Mouse (Mus musculus): ENCODE results near the gene Bmp4. TPM values are rescaled to one million over a fixed set of nuclear protein-coding genes. Genes with fewer than 3 reads are reported as not detected.

The Bmp4 gene
- polyA plus RNA-seq, 1 experiment from 2014 or later = 15.1 TPM

- H3K36me3 ChIP-seq (ENCODE audit: control insufficient read depth, insufficient read depth, low read length) = no peaks in the 10 kb centered on the region
- H3K9me3 ChIP-seq (ENCODE audit: control insufficient read depth, low read length) = no peaks in the 10 kb centered on the region
- peaks cover 37% of the 10 kb centered on the region for H3K27me3 ChIP-seq (ENCODE audit: control insufficient read depth, insufficient read depth, low read length)
- peak overlapping the region; percentile 26 for H3K4me3 ChIP-seq (ENCODE audit: low read depth, low read length)
- WGBS = 4% methylated on average over 29 of the region's 31 CpGs
- peaks cover 6% of the 10 kb centered on the region for H3K4me1 ChIP-seq (replicated peaks; ENCODE audit: control insufficient read depth, insufficient read depth, low read length)
- H3K27ac ChIP-seq (ENCODE audit: low read depth, low read length) = no peak overlapping the region
- DNase-seq (ENCODE audit: low spot score) (peak; percentile 69), ATAC-seq (replicated peaks; ENCODE audit: low FRiP score) (no peak)
- H3K4me2 ChIP-seq (ENCODE audit: low read depth, low read length, severe bottlenecking) = peak overlapping the region; percentile 59
- H3K9ac ChIP-seq (ENCODE audit: low read length) = peak overlapping the region; percentile 27; the same call in 1 of the 2 replicates
These were observed 10.2 kb downstream of the Bmp4 start for GRCm38 (mm10) chr14:46380286-46380721.

- Histone ChIP-seq H3K36me3 (ENCODE audit: control insufficient read depth, insufficient read depth, low read length) (no peaks in the 10 kb centered on the region), H3K9ac (ENCODE audit: low read length) (peak within 1 kb of the TSS; percentile 27; the same call in 1 of the 2 replicates), H3K4me2 (ENCODE audit: low read depth, low read length, severe bottlenecking) (peak within 1 kb of the TSS; percentile 59), H3K27me3 (ENCODE audit: control insufficient read depth, insufficient read depth, low read length) (peaks cover 33% of the 10 kb centered on the region), H3K4me3 (ENCODE audit: low read depth, low read length) (peak within 1 kb of the TSS; percentile 26), H3K4me1 (replicated peaks; ENCODE audit: control insufficient read depth, insufficient read depth, low read length) (peaks cover 5% of the 10 kb centered on the region), H3K9me3 (ENCODE audit: control insufficient read depth, low read length) (no peaks in the 10 kb centered on the region), H3K27ac (ENCODE audit: low read depth, low read length) (no peak within 1 kb of the TSS)
- ATAC-seq (replicated peaks; ENCODE audit: low FRiP score) = no peak
- DNase-seq (ENCODE audit: low spot score) = no peak
- 84% methylated on average over 12 of the region's 12 CpGs for WGBS
These were observed 11.2 kb downstream of the Bmp4 start, which contains the start of gene Gm15217 for GRCm38 (mm10) chr14:46379285-46379684. Gene Gm15217 (plus strand): TSS chr14:46379414.

- no peak for ATAC-seq (replicated peaks; ENCODE audit: low FRiP score)
- peaks cover 5% of the 10 kb centered on the region for H3K4me1 ChIP-seq (replicated peaks; ENCODE audit: control insufficient read depth, insufficient read depth, low read length)
- no peak overlapping the region for H3K9ac ChIP-seq (ENCODE audit: low read length)
- 76% methylated on average over 5 of the region's 5 CpGs for WGBS
- H3K27ac ChIP-seq (ENCODE audit: low read depth, low read length) = no peak overlapping the region
- no peak overlapping the region for H3K4me3 ChIP-seq (ENCODE audit: low read depth, low read length)
- no peak overlapping the region for H3K4me2 ChIP-seq (ENCODE audit: low read depth, low read length, severe bottlenecking)
- no peaks in the 10 kb centered on the region for H3K36me3 ChIP-seq (ENCODE audit: control insufficient read depth, insufficient read depth, low read length)
- H3K9me3 ChIP-seq (ENCODE audit: control insufficient read depth, low read length) = no peaks in the 10 kb centered on the region
- H3K27me3 ChIP-seq (ENCODE audit: control insufficient read depth, insufficient read depth, low read length) = peaks cover 10% of the 10 kb centered on the region
- no peak for DNase-seq (ENCODE audit: low spot score)
These were observed 14.7 kb downstream of the Bmp4 start for GRCm38 (mm10) chr14:46375796-46376195.

GRCm38 (mm10) chr14:46372452-46372851 lies 18.0 kb downstream of the Bmp4 start:
- DNase-seq (ENCODE audit: low spot score) (no peak), ATAC-seq (replicated peaks; ENCODE audit: low FRiP score) (no peak)
- WGBS = 40% methylated on average over 9 of the region's 9 CpGs

GRCm38 (mm10) chr14:46363209-46363608 lies 27.3 kb downstream of the Bmp4 start:
- no peaks in the 10 kb centered on the region for H3K9me3 ChIP-seq (ENCODE audit: control insufficient read depth, low read length)
- WGBS = 44% methylated on average over 10 of the region's 10 CpGs

More at GRCm38 (mm10) chr14:46372452-46372851, 18.0 kb downstream of the Bmp4 start:
- Histone ChIP-seq H3K4me2 (ENCODE audit: low read depth, low read length, severe bottlenecking) (no peak overlapping the region), H3K4me3 (ENCODE audit: low read depth, low read length) (no peak overlapping the region), H3K27ac (ENCODE audit: low read depth, low read length) (no peak overlapping the region), H3K9me3 (ENCODE audit: control insufficient read depth, low read length) (no peaks in the 10 kb centered on the region), H3K4me1 (replicated peaks; ENCODE audit: control insufficient read depth, insufficient read depth, low read length) (no peaks in the 10 kb centered on the region), H3K27me3 (ENCODE audit: control insufficient read depth, insufficient read depth, low read length) (no peaks in the 10 kb centered on the region), H3K9ac (ENCODE audit: low read length) (no peak overlapping the region), H3K36me3 (ENCODE audit: control insufficient read depth, insufficient read depth, low read length) (no peaks in the 10 kb centered on the region)

GRCm38 (mm10) chr14:46357696-46358095 lies 32.8 kb downstream of the Bmp4 start:
- Histone ChIP-seq H3K4me3 (ENCODE audit: low read depth, low read length) (no peak overlapping the region), H3K36me3 (ENCODE audit: control insufficient read depth, insufficient read depth, low read length) (no peaks in the 10 kb centered on the region), H3K27me3 (ENCODE audit: control insufficient read depth, insufficient read depth, low read length) (no peaks in the 10 kb centered on the region), H3K4me1 (replicated peaks; ENCODE audit: control insufficient read depth, insufficient read depth, low read length) (no peaks in the 10 kb centered on the region), H3K27ac (ENCODE audit: low read depth, low read length) (no peak overlapping the region), H3K4me2 (ENCODE audit: low read depth, low read length, severe bottlenecking) (no peak overlapping the region), H3K9me3 (ENCODE audit: control insufficient read depth, low read length) (no peaks in the 10 kb centered on the region), H3K9ac (ENCODE audit: low read length) (no peak overlapping the region)
- ATAC-seq (replicated peaks; ENCODE audit: low FRiP score) (no peak), DNase-seq (ENCODE audit: low spot score) (no peak)
- 91% methylated on average over 8 of the region's 8 CpGs for WGBS

More at GRCm38 (mm10) chr14:46363209-46363608, 27.3 kb downstream of the Bmp4 start:
- ATAC-seq (replicated peaks; ENCODE audit: low FRiP score) = no peak
- Histone ChIP-seq H3K27me3 (ENCODE audit: control insufficient read depth, insufficient read depth, low read length) (no peaks in the 10 kb centered on the region), H3K9ac (ENCODE audit: low read length) (no peak overlapping the region), H3K4me3 (ENCODE audit: low read depth, low read length) (no peak overlapping the region), H3K4me2 (ENCODE audit: low read depth, low read length, severe bottlenecking) (no peak overlapping the region), H3K27ac (ENCODE audit: low read depth, low read length) (no peak overlapping the region), H3K4me1 (replicated peaks; ENCODE audit: control insufficient read depth, insufficient read depth, low read length) (no peaks in the 10 kb centered on the region), H3K36me3 (ENCODE audit: control insufficient read depth, insufficient read depth, low read length) (no peaks in the 10 kb centered on the region)
- DNase-seq (ENCODE audit: low spot score) = no peak

- no peak overlapping the region for H3K4me3 ChIP-seq (ENCODE audit: low read depth, low read length)
- H3K9me3 ChIP-seq (ENCODE audit: control insufficient read depth, low read length) = no peaks in the 10 kb centered on the region
- H3K27ac ChIP-seq (ENCODE audit: low read depth, low read length) = no peak overlapping the region
- WGBS = 91% methylated on average over 7 of the region's 7 CpGs
- no peak for ATAC-seq (replicated peaks; ENCODE audit: low FRiP score)
- no peaks in the 10 kb centered on the region for H3K27me3 ChIP-seq (ENCODE audit: control insufficient read depth, insufficient read depth, low read length)
- H3K9ac ChIP-seq (ENCODE audit: low read length) = no peak overlapping the region
- no peaks in the 10 kb centered on the region for H3K4me1 ChIP-seq (replicated peaks; ENCODE audit: control insufficient read depth, insufficient read depth, low read length)
- H3K36me3 ChIP-seq (ENCODE audit: control insufficient read depth, insufficient read depth, low read length) = no peaks in the 10 kb centered on the region
- DNase-seq (ENCODE audit: low spot score) = no peak
- no peak overlapping the region for H3K4me2 ChIP-seq (ENCODE audit: low read depth, low read length, severe bottlenecking)
These were observed 33.2 kb downstream of the Bmp4 start for GRCm38 (mm10) chr14:46357286-46357685.

GRCm38 (mm10) chr14:46344750-46345149 lies 45.7 kb downstream of the Bmp4 start:
- no peak for DNase-seq (ENCODE audit: low spot score)
- no peak overlapping the region for H3K4me3 ChIP-seq (ENCODE audit: low read depth, low read length)
- no peaks in the 10 kb centered on the region for H3K27me3 ChIP-seq (ENCODE audit: control insufficient read depth, insufficient read depth, low read length)
- H3K9me3 ChIP-seq (ENCODE audit: control insufficient read depth, low read length) = no peaks in the 10 kb centered on the region
- no peak overlapping the region for H3K4me2 ChIP-seq (ENCODE audit: low read depth, low read length, severe bottlenecking)
- H3K9ac ChIP-seq (ENCODE audit: low read length) = no peak overlapping the region
- no peak for ATAC-seq (replicated peaks; ENCODE audit: low FRiP score)
- H3K27ac ChIP-seq (ENCODE audit: low read depth, low read length) = no peak overlapping the region
- no peaks in the 10 kb centered on the region for H3K4me1 ChIP-seq (replicated peaks; ENCODE audit: control insufficient read depth, insufficient read depth, low read length)
- no peaks in the 10 kb centered on the region for H3K36me3 ChIP-seq (ENCODE audit: control insufficient read depth, insufficient read depth, low read length)

- no peak for DNase-seq (ENCODE audit: low spot score)
- no peak overlapping the region for H3K4me2 ChIP-seq (ENCODE audit: low read depth, low read length, severe bottlenecking)
- no peak overlapping the region for H3K27ac ChIP-seq (ENCODE audit: low read depth, low read length)
- no peaks in the 10 kb centered on the region for H3K36me3 ChIP-seq (ENCODE audit: control insufficient read depth, insufficient read depth, low read length)
- H3K9ac ChIP-seq (ENCODE audit: low read length) = no peak overlapping the region
- no peak overlapping the region for H3K4me3 ChIP-seq (ENCODE audit: low read depth, low read length)
- WGBS = 82% methylated on average over 11 of the region's 11 CpGs
- no peaks in the 10 kb centered on the region for H3K9me3 ChIP-seq (ENCODE audit: control insufficient read depth, low read length)
- H3K27me3 ChIP-seq (ENCODE audit: control insufficient read depth, insufficient read depth, low read length) = no peaks in the 10 kb centered on the region
- no peak for ATAC-seq (replicated peaks; ENCODE audit: low FRiP score)
- H3K4me1 ChIP-seq (replicated peaks; ENCODE audit: control insufficient read depth, insufficient read depth, low read length) = no peaks in the 10 kb centered on the region
These were observed 51.7 kb downstream of the Bmp4 start for GRCm38 (mm10) chr14:46338801-46339200.

Measured in forebrain, embryonic 11.5 days (tissue).